Mouse (Mus musculus) cortical plate, adult 2 months (tissue): ENCODE measurements around the gene Dok3.

Experiments
- CTCF ChIP-seq: fragments of 200-500 bp; IDR thresholded peaks from 2 replicates; pipeline ENCODE4 v1.5.1; 2011; ENCODE audit warnings: mild to moderate bottlenecking, control low read depth, low read length; ENCODE audit not compliant: insufficient read depth; ENCODE audit errors: extremely low read depth
- POLR2A ChIP-seq: fragments of 200-500 bp; IDR thresholded peaks from 2 replicates; pipeline ENCODE4 v1.6.1; 2011; ENCODE audit warnings: mild to moderate bottlenecking, low read length, control low read depth; ENCODE audit not compliant: insufficient read depth; ENCODE audit errors: extremely low read depth

DNA sequence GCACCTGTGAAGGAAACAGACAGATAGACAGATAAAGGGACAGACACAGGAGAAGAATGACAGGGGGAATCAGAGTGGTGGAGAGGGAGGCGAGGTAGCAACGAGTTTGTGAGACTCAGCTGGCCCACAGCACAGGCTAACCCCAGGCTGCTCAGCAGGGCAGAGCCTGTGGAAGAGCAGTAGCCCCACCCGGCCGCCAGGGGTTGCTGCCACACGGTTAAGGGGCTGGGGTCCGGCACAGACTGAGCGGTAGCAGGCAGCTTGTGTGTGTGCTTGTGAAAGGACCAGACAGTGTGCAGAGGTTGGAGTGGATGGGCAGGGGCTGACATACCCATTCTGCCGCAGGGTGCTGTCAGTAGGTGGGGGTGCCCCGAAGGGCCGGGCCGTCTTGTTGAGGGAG is 21.2 kb downstream of the Dok3 start:
- TF ChIP-seq POLR2A (no peak), CTCF (no peak)
